Mouse (Mus musculus): ENCODE measurements around the gene 4931406C07Rik.

DNA sequence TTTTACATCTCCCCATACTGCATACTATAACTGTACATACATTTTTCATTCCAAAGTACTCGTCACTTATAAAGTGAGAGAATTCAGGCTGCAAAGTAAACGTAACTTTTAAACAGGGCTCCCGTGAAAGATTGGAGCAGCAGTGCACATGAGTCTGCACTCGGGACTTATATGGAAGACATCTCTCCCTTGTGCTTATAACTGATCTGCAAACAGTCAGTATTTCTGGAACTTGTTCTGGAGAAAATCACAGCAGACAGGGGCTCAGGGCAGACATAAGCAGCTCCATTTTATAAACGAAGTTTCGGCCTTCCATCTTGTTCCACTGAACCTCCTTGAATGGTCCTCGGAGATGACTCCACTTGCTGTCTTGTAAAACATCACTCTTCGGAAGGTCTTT, 44.3 kb downstream of the 4931406C07Rik start:
- no peak for TF ChIP-seq CTCF (IDR thresholded peaks at IDR 0.05; ENCODE audit: low read depth, low read length)
- no peak for TF ChIP-seq EP300 (IDR thresholded peaks at IDR 0.05; ENCODE audit: insufficient read depth, low read depth, low read length)
- no peak for TF ChIP-seq POLR2A (IDR thresholded peaks at IDR 0.05; ENCODE audit: insufficient read depth, low read length)

Measured in ES-Bruce4 (cell line).